Mouse (Mus musculus): Measurements from ENCODE around the gene 9530068E07Rik. TPM values are rescaled to one million over a fixed set of nuclear protein-coding genes. Genes with fewer than 3 reads are reported as not detected.

Gene 9530068E07Rik
- total and polyA plus RNA-seq, 3 experiments, result 75.7 to 85.9 TPM; not detected in 1

- peak; percentile 72 for DNase-seq (ENCODE audit: low read depth, low spot score)
- H3K4me3 ChIP-seq (ENCODE audit: control insufficient read depth in 1 of 2, insufficient read depth in 1 of 2, low read depth in 2 of 2, low read length in 2 of 2), result peak overlapping the region; percentile 81 to 90
- H3K9me3 ChIP-seq (replicated peaks; ENCODE audit: insufficient read depth, low read length), result no peaks in the 10 kb centered on the region
- peak overlapping the region; percentile 94 for H3K9ac ChIP-seq (ENCODE audit: control insufficient read depth, low read depth, low read length, poor library complexity, severe bottlenecking)
- H3K4me1 ChIP-seq (ENCODE audit: control insufficient read depth in 1 of 2, insufficient read depth in 2 of 2, low read length in 2 of 2), result peaks cover 0 to 3% of the 10 kb centered on the region in 2 experiments; a peak in 2 of 4 replicates
- no peaks in the 10 kb centered on the region for H3K27me3 ChIP-seq (ENCODE audit: control insufficient read depth in 1 of 2, insufficient read depth in 2 of 2, low read length in 2 of 2)
- peak overlapping the region; percentile 60 for H3K27ac ChIP-seq (ENCODE audit: control insufficient read depth, low read depth, low read length)
- peaks cover 0 to 10% of the 10 kb centered on the region in 2 experiments; a peak in 3 of 4 replicates for H3K36me3 ChIP-seq (ENCODE audit: control insufficient read depth in 1 of 2, insufficient read depth in 2 of 2, low read length in 2 of 2)
- peaks cover 39% of the 10 kb centered on the region for H3K79me2 ChIP-seq (ENCODE audit: control insufficient read depth, insufficient read depth, low read length, poor library complexity)
- TF ChIP-seq NRF1 (IDR thresholded peaks at IDR 0.05; ENCODE audit: insufficient read depth, low read depth, low read length, poor library complexity, severe bottlenecking) (no peak), ZNF384 (IDR thresholded peaks at IDR 0.05; ENCODE audit: low read depth, low read length) (no peak), JUND (IDR thresholded peaks at IDR 0.05; ENCODE audit: low read depth, low read length) (no peak), USF1 (IDR thresholded peaks at IDR 0.05; ENCODE audit: low read depth, low read length) (no peak), CHD2 (IDR thresholded peaks at IDR 0.05; ENCODE audit: low read length) (no peak), BHLHE40 (IDR thresholded peaks at IDR 0.05; ENCODE audit: borderline replicate concordance, low read depth, low read length) (no peak), GABPA (IDR thresholded peaks at IDR 0.05; ENCODE audit: low read depth, low read length) (no peak), MYB (IDR thresholded peaks at IDR 0.05; ENCODE audit: low read depth, low read length) (no peak), TCF12 (IDR thresholded peaks at IDR 0.05; ENCODE audit: low read depth, low read length) (no peak), TBP (IDR thresholded peaks at IDR 0.05; ENCODE audit: low read depth, low read length) (no peak), MXI1 (IDR thresholded peaks at IDR 0.05; ENCODE audit: low read depth, low read length) (peak; percentile 29), CTCF (IDR thresholded peaks at IDR 0.05 in 2 of 3, conservative IDR thresholded peaks at IDR 0.05 in 1 of 3; ENCODE audit: control insufficient read depth in 1 of 3, insufficient read depth in 1 of 3, low read depth in 2 of 3, low read length in 3 of 3, poor library complexity in 1 of 3, severe bottlenecking in 1 of 3) (no peak; a peak in 1 of 6 replicates), ELF1 (IDR thresholded peaks at IDR 0.05; ENCODE audit: low read depth, low read length) (no peak), MAZ (IDR thresholded peaks at IDR 0.05; ENCODE audit: low read depth, low read length) (peak; percentile 61; the same call in 1 of the 2 replicates), USF2 (IDR thresholded peaks at IDR 0.05; ENCODE audit: borderline replicate concordance in 1 of 2, insufficient read depth in 1 of 2, low read depth in 1 of 2, low read length in 2 of 2) (no peak), UBTF (IDR thresholded peaks at IDR 0.05; ENCODE audit: borderline replicate concordance, insufficient read depth, low read depth, low read length) (no peak), TAL1 (IDR thresholded peaks at IDR 0.05; ENCODE audit: low read length) (no peak), MAX (IDR thresholded peaks at IDR 0.05; ENCODE audit: low read length) (peak; percentile 30; the same call in 1 of the 2 replicates), POLR2AphosphoS5 (IDR thresholded peaks at IDR 0.05; ENCODE audit: borderline replicate concordance, low read depth, low read length) (no peak), CHD1 (IDR thresholded peaks at IDR 0.05; ENCODE audit: low read depth, low read length) (no peak), POLR2A (IDR thresholded peaks at IDR 0.05; ENCODE audit: control insufficient read depth in 1 of 2, insufficient read depth in 1 of 2, low read depth in 1 of 2, low read length in 2 of 2, poor library complexity in 1 of 2) (no peak; a peak in 1 of 4 replicates), MEF2A (IDR thresholded peaks at IDR 0.05; ENCODE audit: extremely low read depth, insufficient replicate concordance, low read depth, low read length, poor library complexity, severe bottlenecking) (no peak), SMC3 (IDR thresholded peaks at IDR 0.05; ENCODE audit: low read depth, low read length) (no peak), POLR2AphosphoS2 (IDR thresholded peaks at IDR 0.05; ENCODE audit: low read length) (no peak), E2F4 (IDR thresholded peaks at IDR 0.05; ENCODE audit: borderline replicate concordance, low read depth, low read length) (no peak), HCFC1 (IDR thresholded peaks at IDR 0.05; ENCODE audit: low read depth, low read length) (no peak), ZMIZ1 (IDR thresholded peaks at IDR 0.05; ENCODE audit: low read depth, low read length) (no peak), NELFE (IDR thresholded peaks at IDR 0.05; ENCODE audit: low read depth, low read length) (no peak), ZC3H11A (IDR thresholded peaks at IDR 0.05; ENCODE audit: low read depth, low read length) (no peak), MYC (IDR thresholded peaks at IDR 0.05; ENCODE audit: low read depth, low read length) (0 out of 2 replicates have a peak, but pooled peaks have one; percentile 1), SIN3A (IDR thresholded peaks at IDR 0.05; ENCODE audit: low read length) (no peak; the same call in 1 of the 2 replicates), RCOR1 (IDR thresholded peaks at IDR 0.05; ENCODE audit: low read depth, low read length) (0 out of 2 replicates have a peak, but pooled peaks have one; percentile 3), EP300 (IDR thresholded peaks at IDR 0.05; ENCODE audit: low read depth in 1 of 2, low read length in 2 of 2) (no peak), MAFK (IDR thresholded peaks at IDR 0.05; ENCODE audit: borderline replicate concordance, low read depth, low read length) (no peak), GATA1 (IDR thresholded peaks at IDR 0.05; ENCODE audit: low read depth, low read length) (peak; percentile 25; the same call in 1 of the 2 replicates), ZKSCAN1 (IDR thresholded peaks at IDR 0.05; ENCODE audit: low read depth, low read length) (no peak), ETS1 (IDR thresholded peaks at IDR 0.05; ENCODE audit: low read depth, low read length) (no peak)
Measured at GRCm38 (mm10) chr11:52396597-52397188, 465 bp downstream of the 9530068E07Rik start.

Measured in MEL (cell line).